Mouse (Mus musculus) stomach, embryonic 14.5 days (tissue): ENCODE measurements at regions not wholly inside any gene's neighbourhood (a gene's known extent, or its start where the extent isn't known, plus 50 kb on each side); places are given as distances from the start of the nearest gene placed in this dataset.

ENCODE experiments used
- ATAC-seq: fragments of 200-750 bp; cut with Nextera tagmentation; 2 replicates; pipeline ENCODE4 v1.8.0; 2017; ENCODE audit warnings: low read depth, moderate TSS enrichment; ENCODE audit not compliant: insufficient number of reproducible peaks, insufficient read depth, low FRiP score
- H3K27ac ChIP-seq: fragments of 300-500 bp; sonication (generic); 2 replicates; pipeline ENCODE4 v1.5.1; 2014; ENCODE audit warnings: mild to moderate bottlenecking, low read length, moderate library complexity, mixed read lengths
- H3K27me3 ChIP-seq: fragments of 300-500 bp; sonication (generic); 2 replicates; pipeline ENCODE4 v1.6.1; 2014; ENCODE audit warnings: low read length, control low read depth, mixed read lengths; ENCODE audit not compliant: control insufficient read depth, insufficient read depth
- H3K36me3 ChIP-seq: fragments of 300-500 bp; sonication (generic); 2 replicates; pipeline ENCODE4 v1.6.1; 2014; ENCODE audit warnings: mild to moderate bottlenecking, control low read depth, low read length, moderate library complexity, mixed read lengths; ENCODE audit not compliant: control insufficient read depth, insufficient read depth
- H3K4me1 ChIP-seq: fragments of 300-500 bp; sonication (generic); 2 replicates; pipeline ENCODE4 v1.6.1; 2014; ENCODE audit warnings: low read length, control low read depth, mixed read lengths; ENCODE audit not compliant: control insufficient read depth, insufficient read depth
- H3K4me2 ChIP-seq: fragments of 300-500 bp; sonication (generic); replicated peaks from 2 replicates; pipeline ENCODE4 v1.6.1; 2014; ENCODE audit warnings: low read depth, low read length, control low read depth
- H3K4me3 ChIP-seq: fragments of 300-500 bp; sonication (generic); 2 replicates; pipeline ENCODE4 v1.5.1; 2014; ENCODE audit warnings: low read depth, low read length, control low read depth
- H3K9ac ChIP-seq: fragments of 300-500 bp; sonication (generic); replicated peaks from 2 replicates; pipeline ENCODE4 v1.6.1; 2014; ENCODE audit warnings: low read depth, mild to moderate bottlenecking, control low read depth, low read length, moderate library complexity, mixed read lengths
- H3K9me3 ChIP-seq: fragments of 300-500 bp; sonication (generic); 2 replicates; pipeline ENCODE4 v1.6.1; 2016; ENCODE audit warnings: low read depth, low read length, control low read depth; ENCODE audit not compliant: control insufficient read depth
- WGBS: fragments of 180-500 bp; shearing (Covaris S2); extraction: QIAGEN DNeasy Blood & Tissue Kit; methylation state at CpG from one replicate; pipeline ENCODE4 v1.1.7; 2014; 5-methylcytosine and 5-hydroxymethylcytosine counted together

DNA sequence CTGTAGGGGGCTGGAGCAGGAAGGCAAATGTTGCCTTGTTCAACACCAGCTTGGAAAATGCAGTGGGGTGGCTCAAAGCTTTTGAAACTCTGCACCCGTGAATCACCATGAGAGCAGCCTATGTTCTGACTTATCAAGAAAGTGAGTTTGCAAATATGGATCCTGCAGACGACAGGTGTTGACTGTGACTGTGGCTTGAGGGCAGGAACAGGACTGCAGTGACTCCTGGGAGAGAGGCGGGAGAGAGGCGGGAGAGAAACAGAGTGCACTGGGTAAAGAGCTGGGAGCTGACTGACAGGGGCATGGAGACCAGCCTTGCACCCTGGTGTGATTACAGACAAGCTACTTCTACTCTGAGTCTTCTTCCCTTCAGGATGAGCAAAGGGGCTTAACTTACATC lies 254.0 kb downstream of the Sec23ip start:
- 45% methylated on average over 4 of the region's 4 CpGs for WGBS
- ATAC-seq, result peak; percentile 46; the same call in 1 of the 2 replicates
- H3K27ac ChIP-seq, result no peak overlapping the region
- H3K9ac ChIP-seq, result no peak overlapping the region
- no peaks in the 10 kb centered on the region for H3K9me3 ChIP-seq
- no peaks in the 10 kb centered on the region for H3K4me1 ChIP-seq
- no peak overlapping the region for H3K4me3 ChIP-seq
- H3K27me3 ChIP-seq, result no peaks in the 10 kb centered on the region
- no peak overlapping the region for H3K4me2 ChIP-seq
- no peaks in the 10 kb centered on the region for H3K36me3 ChIP-seq

DNA sequence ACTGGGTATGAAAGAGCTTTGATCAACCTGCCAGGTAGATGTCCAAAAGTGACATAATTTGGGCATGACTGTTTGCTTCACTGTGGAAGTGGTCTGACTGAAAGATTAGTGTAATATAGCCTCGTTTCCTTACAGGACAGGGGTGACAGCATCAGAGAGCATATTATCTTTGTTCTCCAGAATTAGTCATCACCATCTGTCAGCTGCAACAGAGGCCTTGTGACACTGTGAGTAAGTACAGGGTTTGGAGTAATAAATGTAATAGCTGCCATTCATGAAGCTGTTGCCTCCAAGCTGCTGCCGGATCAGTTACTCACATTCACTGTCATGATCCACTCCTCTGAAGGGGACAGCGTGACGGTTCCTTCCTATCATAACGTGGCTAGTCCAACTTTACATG lies 254.4 kb upstream of the Plpp4 start:
- H3K4me1 ChIP-seq, result no peaks in the 10 kb centered on the region
- no peak overlapping the region for H3K27ac ChIP-seq

DNA sequence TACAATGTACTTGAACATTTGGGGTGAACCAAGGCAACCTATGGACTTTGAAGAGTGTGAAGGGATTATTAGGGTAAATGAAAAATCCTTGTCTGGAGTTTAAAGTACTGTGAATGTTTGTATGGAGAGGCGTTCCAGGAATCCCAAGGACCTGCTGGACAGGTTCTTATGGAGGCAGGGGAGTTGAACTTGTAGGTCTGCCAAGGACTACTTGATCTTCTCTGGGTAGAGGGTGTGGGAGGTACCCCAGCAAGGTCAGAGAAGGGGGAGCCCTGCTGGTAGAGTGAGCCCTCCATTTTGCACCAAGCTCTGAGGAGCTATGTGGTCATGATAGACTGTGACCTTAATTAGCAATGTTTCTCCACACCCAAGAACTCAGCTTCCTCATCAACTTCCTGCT lies 253.7 kb upstream of the Plpp4 start:
- no peaks in the 10 kb centered on the region for H3K36me3 ChIP-seq
- H3K27me3 ChIP-seq, result no peaks in the 10 kb centered on the region
- H3K4me3 ChIP-seq, result no peak overlapping the region
- no peak for ATAC-seq
- H3K9me3 ChIP-seq, result no peaks in the 10 kb centered on the region
- H3K4me1 ChIP-seq, result no peaks in the 10 kb centered on the region
- WGBS, result 69% methylated on average over 1 of the region's 1 CpGs
- H3K4me2 ChIP-seq, result no peak overlapping the region
- H3K27ac ChIP-seq, result no peak overlapping the region
- no peak overlapping the region for H3K9ac ChIP-seq

More for the DNA sequence above, 254.4 kb upstream of the Plpp4 start:
- Histone ChIP-seq H3K9ac (no peak overlapping the region), H3K4me2 (no peak overlapping the region), H3K4me3 (no peak overlapping the region), H3K9me3 (no peaks in the 10 kb centered on the region), H3K36me3 (no peaks in the 10 kb centered on the region), H3K27me3 (no peaks in the 10 kb centered on the region)
- 74% methylated on average over 5 of the region's 5 CpGs for WGBS
- ATAC-seq, result no peak

- WGBS, result 86% methylated on average over 6 of the region's 6 CpGs
- H3K27ac ChIP-seq, result no peak overlapping the region
- no peak overlapping the region for H3K9ac ChIP-seq
- H3K9me3 ChIP-seq, result no peaks in the 10 kb centered on the region
- no peaks in the 10 kb centered on the region for H3K36me3 ChIP-seq
- no peak overlapping the region for H3K4me2 ChIP-seq
- H3K4me3 ChIP-seq, result no peak overlapping the region
- ATAC-seq, result no peak
- H3K4me1 ChIP-seq, result no peaks in the 10 kb centered on the region
- no peaks in the 10 kb centered on the region for H3K27me3 ChIP-seq
Measured at GRCm38 (mm10) chr7:129016353-129016752, 240.5 kb upstream of the Plpp4 start.

DNA sequence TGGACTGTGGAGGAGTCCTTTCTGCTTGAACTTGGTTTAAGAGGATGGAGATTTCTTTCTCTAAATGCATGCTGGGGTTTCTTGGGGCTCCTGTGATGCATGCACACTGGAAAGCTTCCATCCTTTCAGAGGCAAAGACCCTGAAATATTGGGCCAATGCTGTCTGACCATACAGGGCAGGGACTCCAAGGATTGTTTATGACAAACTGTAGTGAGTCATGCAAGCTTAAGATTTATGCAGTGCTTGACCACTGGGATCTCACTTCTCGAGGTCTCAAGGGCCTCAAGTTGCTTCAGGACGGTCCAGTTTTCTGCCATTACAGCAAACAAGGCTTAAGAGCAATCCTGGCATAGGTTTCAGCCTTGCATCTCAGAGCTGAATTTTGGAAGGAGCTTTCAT lies 229.7 kb upstream of the Plpp4 start:
- H3K27ac ChIP-seq, result no peak overlapping the region
- H3K9ac ChIP-seq, result no peak overlapping the region
- ATAC-seq, result no peak
- no peaks in the 10 kb centered on the region for H3K9me3 ChIP-seq
- no peaks in the 10 kb centered on the region; the same call in 1 of the 2 replicates for H3K36me3 ChIP-seq
- no peak overlapping the region for H3K4me3 ChIP-seq
- no peaks in the 10 kb centered on the region for H3K27me3 ChIP-seq
- H3K4me2 ChIP-seq, result no peak overlapping the region
- no peaks in the 10 kb centered on the region for H3K4me1 ChIP-seq
- WGBS, result 43% methylated on average over 2 of the region's 2 CpGs

DNA sequence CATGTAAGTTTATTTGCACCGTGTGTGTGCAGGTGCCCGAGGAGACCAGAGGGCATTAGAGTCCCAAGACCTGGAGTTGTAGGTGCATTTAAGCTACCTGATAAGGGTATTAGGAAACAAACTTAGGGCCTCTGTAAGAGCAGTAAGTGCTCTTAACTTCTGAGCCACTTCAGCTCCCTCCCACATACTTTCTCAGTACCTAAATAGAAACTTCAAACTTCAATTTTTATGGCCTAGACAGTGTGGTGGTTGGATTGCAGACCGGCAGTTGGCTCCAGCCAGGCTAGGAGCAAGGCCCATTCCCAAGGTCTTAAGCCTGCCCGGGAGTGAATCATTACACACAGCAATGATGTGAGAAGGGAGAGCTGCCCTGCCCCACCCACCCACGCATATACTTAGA lies 208.8 kb upstream of the Plpp4 start:
- H3K4me2 ChIP-seq, result no peak overlapping the region
- H3K4me1 ChIP-seq, result no peaks in the 10 kb centered on the region
- no peak overlapping the region for H3K9ac ChIP-seq
- H3K4me3 ChIP-seq, result no peak overlapping the region
- H3K27ac ChIP-seq, result no peak overlapping the region
- H3K9me3 ChIP-seq, result no peaks in the 10 kb centered on the region
- H3K27me3 ChIP-seq, result no peaks in the 10 kb centered on the region
- 60% methylated on average over 5 of the region's 5 CpGs for WGBS
- H3K36me3 ChIP-seq, result no peaks in the 10 kb centered on the region
- no peak for ATAC-seq

GRCm38 (mm10) chr7:129049726-129050125 lies 207.1 kb upstream of the Plpp4 start:
- Histone ChIP-seq H3K9me3 (no peaks in the 10 kb centered on the region), H3K4me3 (no peak overlapping the region), H3K4me1 (no peaks in the 10 kb centered on the region), H3K36me3 (no peaks in the 10 kb centered on the region), H3K9ac (no peak overlapping the region), H3K4me2 (no peak overlapping the region), H3K27ac (no peak overlapping the region), H3K27me3 (no peaks in the 10 kb centered on the region)
- no peak for ATAC-seq
- 68% methylated on average over 4 of the region's 4 CpGs for WGBS

- Histone ChIP-seq H3K27me3 (no peaks in the 10 kb centered on the region), H3K4me3 (no peak overlapping the region), H3K27ac (no peak overlapping the region), H3K4me2 (no peak overlapping the region), H3K36me3 (no peaks in the 10 kb centered on the region), H3K9me3 (no peaks in the 10 kb centered on the region), H3K4me1 (no peaks in the 10 kb centered on the region), H3K9ac (no peak overlapping the region)
- 74% methylated on average over 1 of the region's 1 CpGs for WGBS
- ATAC-seq, result no peak
Measured at GRCm38 (mm10) chr7:129050675-129051074, 206.2 kb upstream of the Plpp4 start.

DNA sequence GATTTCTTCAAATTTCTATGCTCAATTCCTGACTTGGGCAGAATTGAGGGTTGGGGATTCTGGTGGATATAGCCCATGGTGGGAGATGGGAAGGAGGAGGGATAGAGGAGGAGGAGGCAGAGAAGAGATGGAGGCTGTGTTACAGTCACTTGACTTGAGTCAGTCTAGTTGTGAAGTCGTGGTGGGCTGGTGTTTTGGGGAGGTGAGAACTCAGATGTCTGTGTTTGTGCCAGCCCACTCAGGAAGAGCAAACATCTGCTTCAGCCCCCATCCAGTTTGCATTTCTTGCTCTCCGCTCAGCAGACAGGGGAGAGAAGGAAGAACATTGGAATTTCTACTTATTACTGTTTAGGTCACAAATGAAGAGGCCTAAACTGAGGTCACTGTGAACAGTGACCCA lies 189.9 kb upstream of the Plpp4 start:
- ATAC-seq, result no peak
- WGBS, result 84% methylated on average over 2 of the region's 2 CpGs
- no peak overlapping the region for H3K4me2 ChIP-seq
- no peaks in the 10 kb centered on the region for H3K9me3 ChIP-seq
- no peak overlapping the region for H3K9ac ChIP-seq
- no peak overlapping the region for H3K4me3 ChIP-seq
- no peaks in the 10 kb centered on the region for H3K4me1 ChIP-seq
- H3K36me3 ChIP-seq, result no peaks in the 10 kb centered on the region
- no peaks in the 10 kb centered on the region for H3K27me3 ChIP-seq
- H3K27ac ChIP-seq, result no peak overlapping the region
